In the genomic region with DNA sequence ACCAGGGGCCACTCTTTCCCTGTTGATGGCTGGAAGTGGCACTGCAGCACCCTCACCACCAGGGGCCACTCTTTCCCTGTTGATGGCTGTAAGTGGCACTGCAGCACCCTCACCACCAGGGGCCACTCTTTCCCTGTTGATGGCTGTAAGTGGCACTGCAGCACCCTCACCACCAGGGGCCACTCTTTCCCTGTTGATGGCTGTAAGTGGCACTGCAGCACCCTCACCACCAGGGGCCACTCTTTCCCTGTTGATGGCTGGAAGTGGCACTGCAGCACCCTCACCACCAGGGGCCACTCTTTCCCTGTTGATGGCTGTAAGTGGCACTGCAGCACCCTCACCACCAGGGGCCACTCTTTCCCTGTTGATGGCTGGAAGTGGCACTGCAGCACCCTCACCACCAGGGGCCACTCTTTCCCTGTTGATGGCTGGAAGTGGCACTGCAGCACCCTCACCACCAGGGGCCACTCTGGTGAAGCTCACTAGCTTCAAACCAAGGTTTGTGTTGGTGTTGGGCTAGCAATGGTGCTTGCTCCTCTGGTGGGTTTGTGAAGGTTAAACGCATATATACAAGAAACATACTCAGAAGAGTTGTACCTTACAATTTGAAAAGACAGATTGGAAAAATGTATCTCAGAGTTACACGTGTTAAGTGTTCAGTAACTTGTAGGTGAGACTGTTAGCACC, we compare ENCODE assay signal across 8 mouse cellular contexts.
A peak's percentile ranks its signal among the peaks of the same experiment; 100 is the strongest.
DNase-seq lines count a peak whose midpoint lies in the region; ATAC-seq and TF ChIP-seq lines count a peak whose summit lies in the region.
"Not testable (repeated sequence)": the region's sequence is repeated elsewhere in the genome, so short reads cannot be mapped to it uniquely, and the experiment has no call there.

No protein-coding gene starts in this region.

- WGBS in liver, postnatal 0 days (ENCODE audit: insufficient replicate concordance): 96% methylated on average over 2 of the region's 2 CpGs
- WGBS in neural tube, embryonic 11.5 days: 97% methylated on average over 2 of the region's 2 CpGs
- WGBS in stomach, postnatal 0 days: 98% methylated on average over 2 of the region's 2 CpGs

- not testable (repeated sequence) for H3K4me1 ChIP-seq in cortical plate, adult 2 months (ENCODE audit: control insufficient read depth, insufficient read depth, low read length); liver, postnatal 0 days (ENCODE audit: insufficient read depth); neural tube, embryonic 11.5 days (ENCODE audit: control insufficient read depth, insufficient read depth, low read length); stomach, postnatal 0 days (replicated peaks; ENCODE audit: control insufficient read depth, insufficient read depth)

- not testable (repeated sequence) for H3K4me3 ChIP-seq in cortical plate, adult 2 months (ENCODE audit: insufficient read depth, low read length); liver, postnatal 0 days (ENCODE audit: low read depth, low read length); neural tube, embryonic 11.5 days (ENCODE audit: low read depth, low read length); stomach, postnatal 0 days (ENCODE audit: low read depth, low read length)

- ATAC-seq in granulocyte monocyte progenitor cell, adult 5-6 weeks (replicated peaks; ENCODE audit: poor library complexity, severe bottlenecking): peak; percentile 40; the same call in 1 of the 2 replicates
- not testable (repeated sequence) for ATAC-seq in liver, postnatal 0 days; neural tube, embryonic 11.5 days (ENCODE audit: insufficient read depth, low FRiP score, low TSS enrichment); stomach, postnatal 0 days (ENCODE audit: low FRiP score, low TSS enrichment)

- H3K36me3 ChIP-seq in liver, postnatal 0 days (replicated peaks; ENCODE audit: insufficient read depth, low read length); neural tube, embryonic 11.5 days (ENCODE audit: control insufficient read depth, insufficient read depth, low read length); stomach, postnatal 0 days (ENCODE audit: control insufficient read depth, insufficient read depth, low read length): not testable (repeated sequence)

- H3K27me3 ChIP-seq in liver, postnatal 0 days (ENCODE audit: insufficient read depth, low read length); neural tube, embryonic 11.5 days (ENCODE audit: control insufficient read depth, insufficient read depth, low read length); stomach, postnatal 0 days (ENCODE audit: control insufficient read depth, insufficient read depth, low read length): not testable (repeated sequence)

- not testable (repeated sequence) for TF ChIP-seq POLR2A in cortical plate, adult 2 months (IDR thresholded peaks at IDR 0.05; ENCODE audit: extremely low read depth, insufficient read depth, low read length)

- H3K27ac ChIP-seq in cortical plate, adult 2 months (ENCODE audit: insufficient read depth, low read length); liver, postnatal 0 days (ENCODE audit: low read depth); neural tube, embryonic 11.5 days (ENCODE audit: low read depth, low read length); stomach, postnatal 0 days (replicated peaks): not testable (repeated sequence)

- not testable (repeated sequence) for H3K4me2 ChIP-seq in liver, postnatal 0 days (ENCODE audit: low read depth, low read length); neural tube, embryonic 11.5 days (ENCODE audit: low read depth); stomach, postnatal 0 days (replicated peaks; ENCODE audit: low read depth)

- H3K9ac ChIP-seq in liver, postnatal 0 days (replicated peaks); neural tube, embryonic 11.5 days (ENCODE audit: low read length); stomach, postnatal 0 days (ENCODE audit: low read length): not testable (repeated sequence)

- TF ChIP-seq CTCF in cortical plate, adult 2 months (IDR thresholded peaks at IDR 0.05; ENCODE audit: extremely low read depth, insufficient read depth, low read length): peak; percentile 61
- TF ChIP-seq CTCF in liver, postnatal 0 days (IDR thresholded peaks at IDR 0.05; ENCODE audit: low read depth): peak; percentile 76
- peak; percentile 77 for TF ChIP-seq CTCF in stomach, postnatal 0 days (IDR thresholded peaks at IDR 0.05; ENCODE audit: low read depth)

- TF ChIP-seq EP300 in liver, postnatal 0 days (IDR thresholded peaks at IDR 0.05; ENCODE audit: low read depth); stomach, postnatal 0 days (optimal IDR thresholded peaks at IDR 0.05): not testable (repeated sequence)

- H3K9me3 ChIP-seq in liver, postnatal 0 days (ENCODE audit: low read length); neural tube, embryonic 11.5 days (ENCODE audit: control insufficient read depth, low read length); stomach, postnatal 0 days (ENCODE audit: control insufficient read depth, low read length): not testable (repeated sequence)

- peak; percentile 51 for DNase-seq in CD4-positive helper T cell, adult 2 months (ENCODE audit: low read depth, low spot score)
- DNase-seq in brain, adult 2 months (ENCODE audit: low read depth, low spot score): peak; percentile 80
- DNase-seq in kidney, postnatal 10 days: peak; percentile 53
- peak; percentile 44 for DNase-seq in liver, postnatal 0 days
- peak; percentile 21 for DNase-seq in neural tube, embryonic 11.5 days (ENCODE audit: low spot score)
- DNase-seq in stomach, postnatal 0 days (ENCODE audit: low spot score): peak; percentile 46

Comparison
In these comparisons a context has a peak if more than half of its experiments do, and no peak if none do; other contexts are left out.
1. DNase-seq: peak in every context shown above with its lines; median percentile 80 in brain, adult 2 months; 53 in kidney, postnatal 10 days; 51 in CD4-positive helper T cell, adult 2 months; 46 in stomach, postnatal 0 days; 44 in liver, postnatal 0 days; 21 in neural tube, embryonic 11.5 days.